Mouse (Mus musculus) subcutaneous adipose tissue, adult 2 months (tissue): ENCODE results near the gene Nans. TPM values are rescaled to one million over a fixed set of nuclear protein-coding genes. Genes with fewer than 3 reads are reported as not detected.

Experiments
- polyA plus RNA-seq: library from polyadenylated mRNA; depleted of rRNA; stranded (reverse); fragments of >200 nt; gene quantifications from 2 replicates; pipeline ENCODE4 v1.2.3, GENCODE M21; 2012; ENCODE audit warnings: low replicate concordance; rRNA removed

Nans gene
- polyA plus RNA-seq, result 23.7 and 33.6 TPM in 2 replicates

GRCm38 (mm10) chr4:46489028-46489925, at the start of gene Nans:
TSS of gene Nans (plus strand) at chr4:46489248.

GRCm38 (mm10) chr4:46450519-46451131, 38.4 kb upstream of the Nans start, which contains the start of gene Anp32b:
TSS of gene Anp32b (plus strand) at chr4:46450902.

GRCm38 (mm10) chr4:46535840-46536361, 46.9 kb downstream of the Nans start, which contains the start of gene Trim14:
TSS of gene Trim14 (minus strand) at chr4:46536141.

Other genes starting within 250 kb of the Nans start
- not detected in 2 replicates for gene Foxe1, start 145.6 kb upstream of the Nans start, polyA plus RNA-seq
- gene Trmo, start 99.8 kb upstream of the Nans start, polyA plus RNA-seq, result 3.9 and 8.4 TPM in 2 replicates
- not detected in 2 replicates for gene Hemgn, start 75.7 kb upstream of the Nans start, polyA plus RNA-seq
- gene Anp32b, start 38.3 kb upstream of the Nans start, polyA plus RNA-seq, result 4.2 and 22.5 TPM in 2 replicates
- 14.2 and 19.4 TPM in 2 replicates for gene Trim14, start 46.9 kb downstream of the Nans start, polyA plus RNA-seq
- gene Coro2a, start 113.0 kb downstream of the Nans start, polyA plus RNA-seq, result 3.6 and 27.2 TPM in 2 replicates
- 8.8 and 14.1 TPM in 2 replicates for gene Tbc1d2, start 161.0 kb downstream of the Nans start, polyA plus RNA-seq